Mouse (Mus musculus) MEL (cell line): ENCODE measurements around the gene Upp1. TPM values are rescaled to one million over a fixed set of nuclear protein-coding genes. Genes with fewer than 3 reads are reported as not detected.

Source experiments
- DNase-seq: peaks from one replicate; pipeline ENCODE4 v3.0.0; 2011; ENCODE audit warnings: low read depth, low spot score
- H3K27ac ChIP-seq: 2 replicates; pipeline ENCODE4 v1.5.1; 2012; ENCODE audit warnings: low read depth, mild to moderate bottlenecking, control low read depth, low read length, moderate library complexity; ENCODE audit not compliant: control insufficient read depth
- H3K27me3 ChIP-seq, 2 experiments: fragments of 150-350 bp in 1 of 2; sonication (generic) in 1 of 2; 2 replicates each; pipeline ENCODE4 v1.6.1; 2012; ENCODE audit warnings: low read length in 2 of 2, mild to moderate bottlenecking in 2 of 2, improper control_type of control experiment in 1 of 2, moderate library complexity in 1 of 2; ENCODE audit not compliant: insufficient read depth in 2 of 2, control insufficient read depth in 1 of 2
- H3K36me3 ChIP-seq, 2 experiments: 2 replicates each; pipeline ENCODE4 v1.6.1; 2012 to 2014; ENCODE audit warnings: low read length in 2 of 2, improper control_type of control experiment in 1 of 2, inconsistent platforms in 1 of 2, mild to moderate bottlenecking in 1 of 2; ENCODE audit not compliant: insufficient read depth in 2 of 2, control insufficient read depth in 1 of 2
- H3K4me1 ChIP-seq, 2 experiments: fragments of 150-350 bp in 1 of 2; sonication (generic) in 1 of 2; 2 replicates each; pipeline ENCODE4 v1.6.1; 2012; ENCODE audit warnings: low read length in 2 of 2, improper control_type of control experiment in 1 of 2, mild to moderate bottlenecking in 1 of 2; ENCODE audit not compliant: insufficient read depth in 2 of 2, control insufficient read depth in 1 of 2
- H3K4me3 ChIP-seq, 2 experiments: fragments of 150-350 bp in 1 of 2; sonication (generic) in 1 of 2; 2 replicates each; pipeline ENCODE4 v1.5.1; 2012; ENCODE audit warnings: low read depth in 2 of 2, low read length in 2 of 2, mild to moderate bottlenecking in 2 of 2, moderate library complexity in 2 of 2, control low read depth in 1 of 2, improper control_type of control experiment in 1 of 2; ENCODE audit not compliant: control insufficient read depth in 1 of 2, insufficient read depth in 1 of 2
- H3K79me2 ChIP-seq: 2 replicates; pipeline ENCODE4 v1.6.1; 2012; ENCODE audit warnings: mild to moderate bottlenecking, low read length, moderate library complexity; ENCODE audit not compliant: control insufficient read depth, poor library complexity, insufficient read depth
- H3K9ac ChIP-seq: 2 replicates; pipeline ENCODE4 v1.6.1; 2012; ENCODE audit warnings: low read depth, mild to moderate bottlenecking, control low read depth, low read length, moderate library complexity; ENCODE audit not compliant: control insufficient read depth, poor library complexity, severe bottlenecking
- H3K9me3 ChIP-seq: fragments of 150-350 bp; sonication (generic); replicated peaks from 2 replicates; pipeline ENCODE4 v1.6.1; 2012; ENCODE audit warnings: mild to moderate bottlenecking, low read length, improper control_type of control experiment, moderate library complexity; ENCODE audit not compliant: insufficient read depth
- BHLHE40 ChIP-seq: IDR thresholded peaks from 2 replicates; pipeline ENCODE4 v1.6.1; 2012; ENCODE audit warnings: low read depth, mild to moderate bottlenecking, inconsistent platforms, low read length, improper control_type of control experiment, borderline replicate concordance
- CHD1 ChIP-seq: IDR thresholded peaks from 2 replicates; pipeline ENCODE4 v1.6.1; 2012; ENCODE audit warnings: low read depth, mild to moderate bottlenecking, inconsistent platforms, low read length, improper control_type of control experiment
- CHD2 ChIP-seq: IDR thresholded peaks from 2 replicates; pipeline ENCODE4 v1.6.1; 2011; ENCODE audit warnings: low read length, improper control_type of control experiment
- CTCF ChIP-seq, 3 experiments: IDR thresholded peaks in 2 of 3; conservative IDR thresholded peaks in 1 of 3; 2 replicates each; pipeline ENCODE4 v1.5.1; 2011 to 2012; ENCODE audit warnings: low read length in 3 of 3, low read depth in 2 of 3, mild to moderate bottlenecking in 2 of 3, improper control_type of control experiment in 1 of 3, inconsistent platforms in 1 of 3, mixed read lengths in 1 of 3, moderate library complexity in 1 of 3; ENCODE audit not compliant: control insufficient read depth in 1 of 3, insufficient read depth in 1 of 3, poor library complexity in 1 of 3, severe bottlenecking in 1 of 3
- E2F4 ChIP-seq: IDR thresholded peaks from 2 replicates; pipeline ENCODE4 v1.6.1; 2011; ENCODE audit warnings: low read depth, low read length, improper control_type of control experiment, borderline replicate concordance
- ETS1 ChIP-seq: IDR thresholded peaks from 2 replicates; pipeline ENCODE4 v1.6.1; 2012; ENCODE audit warnings: low read depth, mild to moderate bottlenecking, inconsistent platforms, low read length, improper control_type of control experiment, moderate library complexity
- GABPA ChIP-seq: IDR thresholded peaks from 2 replicates; pipeline ENCODE4 v1.6.1; 2012; ENCODE audit warnings: low read depth, mild to moderate bottlenecking, inconsistent platforms, low read length, improper control_type of control experiment, moderate library complexity
- GATA1 ChIP-seq: IDR thresholded peaks from 2 replicates; pipeline ENCODE4 v1.6.1; 2011; ENCODE audit warnings: low read depth, low read length, improper control_type of control experiment
- JUND ChIP-seq: IDR thresholded peaks from 2 replicates; pipeline ENCODE4 v1.6.1; 2011; ENCODE audit warnings: low read depth, mild to moderate bottlenecking, improper control_type of control experiment, low read length
- KAT2A ChIP-seq: conservative IDR thresholded peaks from 2 replicates; pipeline ENCODE4 v1.6.1; 2012; ENCODE audit warnings: low read depth, low read length, improper control_type of control experiment, inconsistent platforms
- MAFK ChIP-seq: IDR thresholded peaks from 2 replicates; pipeline ENCODE4 v1.6.1; 2011; ENCODE audit warnings: low read depth, mild to moderate bottlenecking, low read length, improper control_type of control experiment, borderline replicate concordance
- MAZ ChIP-seq: IDR thresholded peaks from 2 replicates; pipeline ENCODE4 v1.6.1; 2012; ENCODE audit warnings: low read depth, mild to moderate bottlenecking, inconsistent platforms, low read length, improper control_type of control experiment
- MEF2A ChIP-seq: IDR thresholded peaks from 2 replicates; pipeline ENCODE4 v1.6.1; 2014; ENCODE audit warnings: low read depth, mild to moderate bottlenecking, inconsistent platforms, low read length, improper control_type of control experiment; ENCODE audit not compliant: poor library complexity, insufficient replicate concordance, severe bottlenecking; ENCODE audit errors: extremely low read depth
- MXI1 ChIP-seq: IDR thresholded peaks from 2 replicates; pipeline ENCODE4 v1.6.1; 2011; ENCODE audit warnings: mild to moderate bottlenecking, low read depth, low read length, improper control_type of control experiment
- MYB ChIP-seq: IDR thresholded peaks from 2 replicates; pipeline ENCODE4 v1.6.1; 2011; ENCODE audit warnings: mild to moderate bottlenecking, low read depth, low read length, improper control_type of control experiment
- NELFE ChIP-seq: IDR thresholded peaks from 2 replicates; pipeline ENCODE4 v1.6.1; 2011; ENCODE audit warnings: low read depth, low read length, improper control_type of control experiment
- NRF1 ChIP-seq: IDR thresholded peaks from 2 replicates; pipeline ENCODE4 v1.6.1; 2014; ENCODE audit warnings: low read depth, mild to moderate bottlenecking, inconsistent platforms, low read length, improper control_type of control experiment, moderate library complexity; ENCODE audit not compliant: poor library complexity, insufficient read depth, severe bottlenecking
- POLR2A ChIP-seq, 2 experiments: IDR thresholded peaks; 2 replicates each; pipeline ENCODE4 v1.6.1; 2011 to 2012; ENCODE audit warnings: low read length in 2 of 2, mild to moderate bottlenecking in 2 of 2, control low read depth in 1 of 2, improper control_type of control experiment in 1 of 2, low read depth in 1 of 2, moderate library complexity in 1 of 2; ENCODE audit not compliant: control insufficient read depth in 1 of 2, insufficient read depth in 1 of 2, poor library complexity in 1 of 2
- POLR2AphosphoS5 ChIP-seq: IDR thresholded peaks from 2 replicates; pipeline ENCODE4 v1.6.1; 2012; ENCODE audit warnings: low read depth, borderline replicate concordance, mild to moderate bottlenecking, inconsistent platforms, low read length, moderate library complexity, mixed read lengths
- RAD21 ChIP-seq: IDR thresholded peaks from 2 replicates; pipeline ENCODE4 v1.6.1; 2011; ENCODE audit warnings: mild to moderate bottlenecking, low read depth, low read length, improper control_type of control experiment
- RCOR1 ChIP-seq: IDR thresholded peaks from 2 replicates; pipeline ENCODE4 v1.6.1; 2012; ENCODE audit warnings: low read depth, mild to moderate bottlenecking, inconsistent platforms, low read length, improper control_type of control experiment
- SMC3 ChIP-seq: IDR thresholded peaks from 2 replicates; pipeline ENCODE4 v1.6.1; 2011; ENCODE audit warnings: low read depth, low read length, improper control_type of control experiment
- TBP ChIP-seq: IDR thresholded peaks from 2 replicates; pipeline ENCODE4 v1.8.0; 2011; ENCODE audit warnings: low read depth, low read length, improper control_type of control experiment
- TCF12 ChIP-seq: IDR thresholded peaks from 2 replicates; pipeline ENCODE4 v1.6.1; 2014; ENCODE audit warnings: low read depth, mild to moderate bottlenecking, inconsistent platforms, low read length, improper control_type of control experiment, moderate library complexity
- ZC3H11A ChIP-seq: IDR thresholded peaks from 2 replicates; pipeline ENCODE4 v1.6.1; 2012; ENCODE audit warnings: low read depth, mild to moderate bottlenecking, inconsistent platforms, low read length, improper control_type of control experiment
- polyA plus RNA-seq, 2 experiments: library from polyadenylated mRNA; stranded (reverse) in 1 of 2; unstranded in 1 of 2; fragments of >175 nt in 1 of 2; fragments of >200 nt in 1 of 2; gene quantifications; 2 replicates each; pipeline versions ENCODE4 v1.2.1 to v1.2.4; 2012; ENCODE audit warnings: low replicate concordance in 2 of 2, low read depth in 1 of 2; ENCODE audit not compliant: insufficient read length in 2 of 2, insufficient read depth in 1 of 2, missing spikeins in 1 of 2
- total RNA-seq: library from RNA; depleted of rRNA; stranded (reverse); fragments of 300-350 nt; gene quantifications from 2 replicates; pipeline ENCODE4 v1.2.3, GENCODE M21; 2012

Gene Upp1
- total and polyA plus RNA-seq, 3 experiments, result 1.2 to 1.4 TPM; not detected in 1

DNA sequence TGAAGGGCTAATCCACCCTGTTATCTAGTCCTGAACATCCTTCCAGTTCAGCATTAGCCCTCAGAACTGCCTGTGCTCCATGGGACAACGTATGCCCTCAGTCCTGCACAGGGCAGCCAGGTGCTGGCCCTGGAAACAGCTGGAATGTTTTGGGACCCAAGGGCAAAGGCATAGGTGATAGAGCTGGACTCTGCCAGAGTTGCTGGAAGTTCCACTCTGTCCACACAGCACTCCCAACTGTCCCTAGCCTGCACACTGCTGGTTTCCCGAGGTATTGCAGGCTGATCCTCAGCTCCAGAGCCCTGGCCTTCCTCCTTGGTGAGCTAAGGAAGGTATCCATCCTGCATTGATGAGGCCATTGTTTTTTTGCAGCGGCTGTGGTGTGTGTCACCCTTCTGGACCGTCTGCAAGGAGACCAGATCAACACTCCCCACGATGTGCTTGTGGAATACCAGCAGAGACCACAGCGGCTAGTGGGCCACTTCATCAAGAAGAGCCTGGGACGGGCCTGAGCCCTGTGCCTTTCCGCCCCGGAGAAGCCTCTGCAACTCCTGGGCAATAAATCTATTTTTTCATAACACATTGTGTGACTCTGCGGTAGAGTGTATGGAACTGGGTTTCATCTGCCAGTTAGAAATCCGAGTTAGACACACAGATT lies 17.8 kb downstream of the Upp1 start:
- H3K4me3 ChIP-seq, result no peak overlapping the region

DNA sequence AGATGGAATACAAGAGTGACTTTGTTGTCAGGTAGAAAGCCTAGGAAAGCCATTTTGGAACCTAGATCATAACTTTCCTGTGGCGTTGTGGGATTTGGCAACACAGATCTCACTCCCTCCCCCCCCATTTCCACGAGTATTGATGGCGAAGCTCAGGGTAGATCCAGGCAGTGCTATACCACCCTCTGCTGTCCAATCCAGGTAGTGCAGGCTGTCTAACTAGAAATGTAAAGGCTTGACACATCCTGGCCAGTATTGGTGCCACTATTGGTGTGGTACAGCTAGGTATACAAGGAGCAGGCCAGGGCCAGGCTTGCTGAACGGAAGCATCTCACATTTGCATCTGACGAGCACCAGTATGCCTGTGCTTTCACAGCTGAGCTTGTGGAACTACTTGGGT lies 18.6 kb downstream of the Upp1 start:
- Histone ChIP-seq H3K4me3 (no peak overlapping the region), H3K79me2 (no peaks in the 10 kb centered on the region), H3K4me1 (no peaks in the 10 kb centered on the region), H3K27ac (no peak overlapping the region), H3K9ac (no peak overlapping the region), H3K27me3 (peaks cover 0 to 3% of the 10 kb centered on the region in 2 experiments; a peak in 2 of 4 replicates), H3K36me3 (no peaks in the 10 kb centered on the region), H3K9me3 (no peaks in the 10 kb centered on the region)
- TF ChIP-seq TCF12 (no peak), JUND (no peak), ETS1 (no peak), CTCF (IDR thresholded peaks at IDR 0.05 in 2 of 3, conservative IDR thresholded peaks at IDR 0.05 in 1 of 3; ENCODE audit: control insufficient read depth in 1 of 3, insufficient read depth in 1 of 3, low read depth in 2 of 3, low read length in 3 of 3, poor library complexity in 1 of 3, severe bottlenecking in 1 of 3) (peak; percentile 90 to 99 (median 98)), NELFE (no peak), ZC3H11A (peak; percentile 98), POLR2AphosphoS5 (no peak), SMC3 (peak; percentile 98), CHD2 (no peak), KAT2A (no peak), E2F4 (no peak), MYB (no peak), GATA1 (no peak), MAZ (0 out of 2 replicates have a peak, but pooled peaks have one; percentile 23), NRF1 (no peak), TBP (no peak), CHD1 (no peak), MAFK (no peak), BHLHE40 (0 out of 2 replicates have a peak, but pooled peaks have one; percentile 18)
- DNase-seq, result peak; percentile 73

More for the DNA sequence above, 17.8 kb downstream of the Upp1 start:
- no peak for DNase-seq
- Histone ChIP-seq H3K9me3 (no peaks in the 10 kb centered on the region), H3K79me2 (no peaks in the 10 kb centered on the region), H3K4me1 (no peaks in the 10 kb centered on the region)
- TF ChIP-seq NELFE (no peak), RCOR1 (no peak), RAD21 (peak; percentile 39), MXI1 (no peak), GABPA (no peak), MEF2A (no peak), POLR2A (IDR thresholded peaks at IDR 0.05; ENCODE audit: control insufficient read depth in 1 of 2, insufficient read depth in 1 of 2, low read depth in 1 of 2, low read length in 2 of 2, poor library complexity in 1 of 2) (no peak), ZC3H11A (no peak), CTCF (IDR thresholded peaks at IDR 0.05 in 2 of 3, conservative IDR thresholded peaks at IDR 0.05 in 1 of 3; ENCODE audit: control insufficient read depth in 1 of 3, insufficient read depth in 1 of 3, low read depth in 2 of 3, low read length in 3 of 3, poor library complexity in 1 of 3, severe bottlenecking in 1 of 3) (peak; percentile 25 to 38 (median 26); a peak in 5 of 6 replicates), SMC3 (peak; percentile 50), CHD1 (no peak)
- TF ChIP-seq, all 39 proteins: peak for 3
- Histone ChIP-seq H3K27me3 (peaks cover 0 to 3% of the 10 kb centered on the region in 2 experiments; a peak in 2 of 4 replicates), H3K36me3 (no peaks in the 10 kb centered on the region), H3K27ac (no peak overlapping the region), H3K9ac (no peak overlapping the region)
